Mouse (Mus musculus): ENCODE results near the gene Cplx2.
A peak's percentile ranks its signal among the peaks of the same experiment; 100 is the strongest.

Gene Cplx2

DNA sequence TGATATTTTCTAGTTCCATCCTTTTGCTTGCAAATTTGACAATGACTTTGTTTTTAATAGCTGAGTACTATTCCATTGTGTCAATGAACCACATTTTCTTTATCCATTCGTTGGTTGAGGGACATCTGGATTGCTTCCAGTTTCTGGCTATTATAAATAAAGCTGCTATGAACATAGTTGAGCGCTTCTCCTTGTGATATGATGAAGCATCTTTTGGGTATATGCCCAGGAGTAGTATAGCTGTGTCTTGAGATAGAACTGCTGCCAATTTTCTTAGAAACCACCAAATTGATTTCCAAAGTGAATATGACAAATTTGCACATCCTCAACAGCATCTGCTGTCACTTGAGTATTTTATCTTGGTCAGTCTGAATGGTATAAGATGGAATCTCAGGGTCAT is 34.7 kb downstream of the Cplx2 start:
- no peak for DNase-seq

DNA sequence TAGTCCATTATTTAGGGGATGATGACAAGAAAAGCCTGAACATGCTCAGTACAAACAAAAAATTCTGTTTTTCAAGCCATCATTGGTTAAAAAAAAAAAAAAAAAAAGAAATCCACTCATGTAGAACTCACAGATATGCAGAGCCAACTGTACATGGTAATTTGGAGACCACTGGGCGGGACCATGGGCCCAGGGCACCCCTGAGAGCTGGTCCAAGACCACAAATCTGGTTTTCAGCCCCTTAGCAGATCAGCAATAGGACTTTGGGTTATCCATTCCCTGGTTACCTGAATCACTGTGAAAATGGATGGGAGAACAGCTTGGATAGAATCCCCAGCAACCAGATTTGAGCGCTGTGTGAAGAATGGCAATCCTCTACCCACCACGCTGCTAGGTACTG is 40.5 kb downstream of the Cplx2 start:
- DNase-seq, result no peak

DNA sequence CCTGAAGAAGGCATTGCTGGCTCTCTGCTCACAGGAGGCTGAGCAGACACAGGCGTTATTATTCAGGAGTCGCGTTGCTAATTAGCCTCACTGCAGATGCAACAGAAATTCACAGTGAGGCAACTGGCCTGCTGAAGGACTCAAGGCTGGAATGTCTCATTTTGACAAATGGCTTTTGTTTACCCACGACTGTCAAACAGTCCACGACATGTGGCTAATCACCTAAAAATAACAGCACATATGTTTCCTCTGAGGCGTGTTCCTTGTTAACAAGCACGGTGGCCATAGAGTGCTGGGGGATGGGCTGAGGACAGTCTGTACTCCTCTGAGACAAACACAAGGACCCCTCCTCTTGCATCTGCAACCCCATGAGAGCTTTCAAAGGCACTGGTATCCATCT is 41.1 kb downstream of the Cplx2 start:
- DNase-seq, result no peak

DNA sequence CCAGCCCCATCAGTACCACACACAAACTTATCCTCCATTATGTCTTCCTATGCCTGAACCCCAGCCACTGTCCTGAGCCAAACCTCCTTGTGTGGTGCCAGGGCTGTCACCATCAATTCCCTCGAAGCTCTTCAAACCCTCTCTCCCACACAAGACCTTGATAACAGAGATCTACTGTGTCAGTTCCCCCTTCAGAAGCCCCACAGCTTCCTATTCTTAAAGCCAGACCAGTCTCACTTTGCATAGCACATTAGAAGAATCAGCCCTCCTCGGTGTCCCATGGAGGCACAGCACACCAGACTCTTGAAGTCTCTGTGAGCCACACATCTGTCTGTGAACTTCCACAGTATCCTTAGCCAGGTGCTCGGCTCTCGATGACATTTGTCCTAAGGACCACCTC is 41.6 kb downstream of the Cplx2 start:
- DNase-seq, result no peak

DNA sequence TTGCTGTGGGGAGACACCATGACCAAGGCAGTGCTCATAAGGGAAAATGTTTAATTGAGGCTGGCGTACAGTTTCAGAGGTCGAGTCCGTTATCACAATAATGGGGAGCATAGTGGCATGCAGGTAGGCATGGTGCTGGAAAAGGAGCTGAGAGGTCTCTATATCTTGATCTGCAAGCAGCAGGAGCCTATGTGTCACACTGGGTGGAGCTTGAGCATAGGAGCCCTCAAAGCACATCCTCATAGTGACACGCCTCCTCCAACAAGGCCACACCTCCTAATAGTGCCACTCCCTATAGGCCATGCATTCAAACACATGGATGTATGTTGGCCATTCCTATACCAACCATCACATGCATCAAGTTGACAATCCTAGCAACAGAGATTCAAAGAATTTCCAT is 43.9 kb downstream of the Cplx2 start:
- DNase-seq, result no peak

DNA sequence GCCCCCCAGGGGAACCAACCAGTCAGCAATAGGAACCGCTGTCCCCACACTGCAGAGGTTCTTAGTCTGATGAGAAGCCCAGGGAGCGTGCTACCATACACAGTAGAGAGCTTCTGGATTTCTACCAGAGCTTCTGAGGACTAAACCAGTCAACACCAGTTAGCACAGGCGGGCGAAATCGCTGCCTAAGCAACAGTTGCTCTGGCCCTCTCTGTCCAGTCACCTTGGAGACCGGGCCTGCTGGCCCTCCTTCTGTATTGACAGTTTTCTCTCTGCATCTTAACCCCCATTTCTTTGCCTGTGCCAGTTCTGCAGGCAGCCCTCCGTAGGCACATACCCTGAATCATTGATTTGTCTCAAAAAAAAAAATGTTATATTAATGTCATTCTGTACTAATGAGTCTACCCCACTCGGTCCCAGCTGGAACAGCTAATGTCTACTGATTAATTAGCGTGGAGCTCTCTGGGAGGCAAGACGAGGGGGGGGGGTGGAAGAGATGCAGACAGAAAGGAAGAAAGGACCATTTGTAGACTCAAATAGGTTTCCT is 47.7 kb downstream of the Cplx2 start:
- DNase-seq, result no peak

DNA sequence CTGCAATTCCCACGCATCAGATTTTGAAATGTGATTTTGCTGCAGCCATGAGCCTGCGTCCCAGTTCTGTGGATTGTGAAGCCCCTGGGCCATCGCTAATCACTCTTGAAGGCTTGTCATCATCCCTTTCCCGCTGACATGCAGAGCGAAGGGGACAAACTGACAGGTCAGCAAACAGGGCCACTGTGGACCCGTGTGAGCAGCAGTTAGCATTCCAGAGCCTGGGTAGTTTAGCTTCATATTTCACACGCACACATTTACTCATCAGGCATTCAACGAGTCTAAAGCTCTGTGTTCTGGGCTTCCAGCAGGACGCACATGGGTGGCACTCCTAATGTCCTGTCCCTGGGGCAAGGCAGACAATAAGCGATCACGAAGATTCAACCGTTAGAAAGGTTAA is 49.1 kb downstream of the Cplx2 start:
- no peak for DNase-seq

DNA sequence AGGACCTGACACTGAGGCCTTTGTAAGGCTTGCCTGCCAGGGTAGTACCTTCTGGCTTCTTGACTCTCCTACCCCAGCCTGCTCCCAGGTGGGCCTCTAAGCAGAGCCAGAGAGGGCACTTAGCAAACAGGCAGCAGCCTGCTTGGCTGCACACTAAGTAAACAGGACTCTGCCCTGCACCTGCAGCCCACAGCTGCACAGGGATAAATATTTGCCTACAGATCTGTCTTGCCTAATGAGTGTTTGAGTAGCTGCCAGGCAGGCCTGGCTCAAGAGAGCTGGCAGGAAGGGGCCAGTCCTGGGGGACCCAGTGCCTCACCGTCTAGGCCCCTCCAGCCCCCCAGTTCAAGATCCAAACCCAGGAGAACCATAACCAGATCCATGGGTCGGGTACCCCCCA is 54.1 kb downstream of the Cplx2 start:
- peak; percentile 36 for DNase-seq

DNA sequence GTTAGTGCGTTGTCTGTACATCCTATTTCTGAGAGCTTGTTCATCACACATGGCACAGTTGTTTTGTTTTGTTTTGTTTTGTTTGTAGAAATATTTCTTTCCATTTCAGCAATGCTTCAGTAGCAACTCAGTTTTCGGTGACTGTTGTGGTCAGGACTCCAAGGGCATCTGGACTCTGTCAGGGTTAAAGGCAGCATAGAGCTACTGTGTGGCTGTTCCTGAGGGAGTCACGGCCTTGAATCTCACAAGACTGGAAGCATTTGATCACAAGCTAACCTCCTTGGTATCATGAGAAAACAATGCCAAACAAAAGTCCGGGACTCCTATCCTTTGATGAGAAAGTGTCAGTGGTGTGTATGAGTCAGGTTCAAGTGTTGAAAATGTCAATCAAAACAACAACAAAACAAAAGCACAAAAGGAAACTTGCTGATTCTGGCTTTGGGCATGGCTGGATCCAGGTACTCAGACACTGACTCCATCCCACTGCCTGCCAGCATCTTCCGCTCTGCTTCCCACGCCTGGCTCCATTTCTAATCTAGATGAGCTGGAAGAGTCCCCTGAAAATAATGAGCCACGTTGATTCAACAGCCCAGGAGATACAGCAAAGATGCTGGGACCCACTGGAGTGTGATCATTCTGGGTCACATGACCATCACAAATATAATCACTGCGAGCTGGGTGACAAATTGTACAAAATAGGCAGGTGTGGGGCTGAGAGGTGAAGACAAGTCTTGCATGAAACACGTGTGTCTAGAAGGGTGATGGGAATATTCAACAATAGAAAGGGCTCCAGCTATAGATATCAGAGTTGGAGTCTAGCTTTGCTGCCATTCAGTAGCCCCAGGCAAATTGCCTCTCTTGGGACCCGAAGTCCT is 55.9 kb downstream of the Cplx2 start:
- DNase-seq, result no peak

DNA sequence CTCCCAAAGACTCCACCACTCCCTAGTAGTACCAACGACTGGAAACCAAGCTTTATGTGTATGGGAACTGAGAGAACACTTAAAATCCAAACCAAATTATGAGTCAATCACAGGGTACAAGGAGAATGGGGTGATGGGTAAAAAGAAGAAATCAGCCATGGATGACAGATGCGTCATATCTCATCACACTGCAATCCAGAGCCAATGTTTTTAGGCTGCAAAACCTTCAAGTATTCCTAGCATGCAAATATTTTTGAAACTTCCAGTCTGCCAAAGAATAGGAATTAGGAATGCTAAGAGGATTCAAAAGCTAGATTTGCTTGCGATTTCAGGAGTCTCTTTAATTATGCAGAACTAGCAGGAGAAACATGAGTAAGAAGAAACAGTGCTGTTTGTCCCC is 57.6 kb downstream of the Cplx2 start:
- DNase-seq, result peak; percentile 35

DNA sequence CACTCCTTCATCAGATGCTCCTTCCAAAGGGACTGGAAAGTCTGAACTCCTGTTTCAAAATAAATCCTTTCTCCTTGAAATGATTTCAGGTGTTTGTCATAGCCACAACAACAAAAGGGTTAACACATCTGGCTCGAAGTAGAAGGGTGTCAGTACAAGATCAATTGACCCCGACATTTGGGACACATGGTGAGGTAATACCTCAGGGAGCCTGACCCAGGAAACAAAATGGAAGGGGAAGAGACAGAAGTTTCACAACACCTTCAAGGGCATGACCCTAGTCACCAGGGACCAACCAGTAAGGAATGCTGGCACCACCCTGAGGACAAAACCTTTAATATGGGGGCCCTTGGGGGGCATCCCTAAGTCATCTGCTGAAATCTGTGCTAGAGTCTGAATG is 58.9 kb downstream of the Cplx2 start:
- no peak for DNase-seq

DNA sequence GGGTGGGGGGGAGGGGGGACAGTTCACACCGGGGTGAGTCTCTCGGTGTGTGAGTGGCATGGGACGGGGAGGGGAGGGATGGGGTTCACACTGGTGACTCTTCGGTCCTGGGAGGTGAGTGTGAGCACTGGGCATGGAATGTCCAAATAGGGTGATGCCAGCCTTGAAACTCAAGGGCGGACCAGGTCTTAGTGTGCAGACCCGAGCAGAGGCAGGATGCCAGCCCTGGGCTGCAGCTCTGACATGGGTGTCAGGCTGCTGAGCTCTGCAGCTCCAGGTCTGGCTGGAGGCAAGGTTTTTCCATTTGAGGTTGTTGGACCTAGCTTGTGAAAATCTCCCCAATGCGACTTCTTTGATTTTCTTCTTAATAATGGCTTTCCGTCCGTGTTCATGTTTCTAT is 60.0 kb downstream of the Cplx2 start:
- no peak for DNase-seq
